11 mouse cellular contexts compared by ENCODE assay signal in genomic region chr16:44510521-44511213, GRCm38 (mm10). TPM values are rescaled to one million over a fixed set of nuclear protein-coding genes. Genes with fewer than 3 reads are reported as not detected.
DNase-seq lines count a peak whose midpoint lies in the region; ATAC-seq and TF ChIP-seq lines count a peak whose summit lies in the region.
"Had no signal": no experiment of that assay in that cellular context is flagged by ENCODE, and none has a peak within 500 bp of the region (broad histone marks: within the 10 kb centered on the region; RNA-seq: fewer than 3 reads in every experiment).

No protein-coding gene starts in this region.

- H3K4me3 ChIP-seq in cerebellum, adult 2 months (replicated peaks; ENCODE audit: insufficient read depth, low read depth, low read length): no peak overlapping the region
- H3K4me3 ChIP-seq in hindbrain, embryonic 16.5 days (ENCODE audit: low read length): no peak overlapping the region
- no peak overlapping the region for H3K4me3 ChIP-seq in hindbrain, embryonic 10.5 days
- H3K4me3 ChIP-seq in neural tube, embryonic 13.5 days: no peak overlapping the region
- H3K4me3 ChIP-seq in midbrain, embryonic 16.5 days (ENCODE audit: low read depth, low read length): no peak overlapping the region

- no peaks in the 10 kb centered on the region for H3K27me3 ChIP-seq in cerebellum, adult 2 months (ENCODE audit: control insufficient read depth, insufficient read depth, low read length)
- H3K27me3 ChIP-seq in hindbrain, embryonic 16.5 days (replicated peaks; ENCODE audit: control insufficient read depth, insufficient read depth, low read length): no peaks in the 10 kb centered on the region
- H3K27me3 ChIP-seq in hindbrain, embryonic 10.5 days (ENCODE audit: insufficient read depth, poor library complexity, severe bottlenecking): no peaks in the 10 kb centered on the region
- no peaks in the 10 kb centered on the region for H3K27me3 ChIP-seq in neural tube, embryonic 13.5 days
- no peaks in the 10 kb centered on the region for H3K27me3 ChIP-seq in midbrain, embryonic 16.5 days (ENCODE audit: control insufficient read depth, insufficient read depth, low read depth, low read length)

- no peak overlapping the region for H3K4me2 ChIP-seq in hindbrain, embryonic 16.5 days (ENCODE audit: low read length)
- H3K4me2 ChIP-seq in neural tube, embryonic 13.5 days: no peak overlapping the region
- no peak overlapping the region for H3K4me2 ChIP-seq in midbrain, embryonic 16.5 days (ENCODE audit: low read length)

- DNase-seq in cerebellum, adult 2 months: no peak
- no peak for DNase-seq in cerebellum, adult 11-12 months
- no peak for DNase-seq in hindbrain, embryonic 10.5 days (ENCODE audit: low spot score)
- DNase-seq in neural tube, embryonic 10.5 days (ENCODE audit: extremely low spot score, low spot score): no peak
- DNase-seq: heart, adult 11 months; kidney, postnatal 25 days had no signal

- no peaks in the 10 kb centered on the region for H3K9me3 ChIP-seq in hindbrain, embryonic 16.5 days (ENCODE audit: control insufficient read depth, low read length)
- H3K9me3 ChIP-seq in hindbrain, embryonic 10.5 days: no peaks in the 10 kb centered on the region
- no peaks in the 10 kb centered on the region for H3K9me3 ChIP-seq in neural tube, embryonic 13.5 days
- H3K9me3 ChIP-seq in midbrain, embryonic 16.5 days (replicated peaks; ENCODE audit: control insufficient read depth, low read length, poor library complexity, severe bottlenecking): no peaks in the 10 kb centered on the region

- 0 out of 2 replicates have a peak overlapping the region, but pooled peaks have one; percentile 10 for H3K9ac ChIP-seq in hindbrain, embryonic 16.5 days (ENCODE audit: low read depth, low read length)
- no peak overlapping the region for H3K9ac ChIP-seq in neural tube, embryonic 13.5 days
- H3K9ac ChIP-seq in midbrain, embryonic 16.5 days (ENCODE audit: low read depth, low read length): no peak overlapping the region

- H3K27ac ChIP-seq in cerebellum, adult 2 months (ENCODE audit: insufficient read depth, low read length): peak overlapping the region; percentile 14
- H3K27ac ChIP-seq in hindbrain, embryonic 16.5 days (ENCODE audit: low read depth, low read length): peak overlapping the region; percentile 27
- no peak overlapping the region for H3K27ac ChIP-seq in hindbrain, embryonic 10.5 days
- H3K27ac ChIP-seq in neural tube, embryonic 13.5 days (replicated peaks): 0 out of 2 replicates have a peak overlapping the region, but pooled peaks have one; percentile 11
- 0 out of 2 replicates have a peak overlapping the region, but pooled peaks have one; percentile 5 for H3K27ac ChIP-seq in midbrain, embryonic 16.5 days (ENCODE audit: low read length)

- TF ChIP-seq CTCF in cerebellum, adult 2 months (IDR thresholded peaks at IDR 0.05; ENCODE audit: borderline replicate concordance, insufficient read depth, low read depth, low read length): no peak

- no peak; the same call in 1 of the 2 replicates for ATAC-seq in hindbrain, embryonic 16.5 days
- ATAC-seq in neural tube, embryonic 13.5 days (ENCODE audit: low read depth): no peak
- no peak for ATAC-seq in midbrain, embryonic 16.5 days
- no peak for ATAC-seq in monocyte, adult 5-6 weeks (replicated peaks; ENCODE audit: insufficient number of reproducible peaks, low FRiP score, low TSS enrichment, poor library complexity, severe bottlenecking)

- no peak for TF ChIP-seq POLR2A in cerebellum, adult 2 months (IDR thresholded peaks at IDR 0.05; ENCODE audit: borderline replicate concordance, insufficient read depth, low read length)

- no peaks in the 10 kb centered on the region for H3K36me3 ChIP-seq in hindbrain, embryonic 16.5 days (ENCODE audit: control insufficient read depth, insufficient read depth, low read length)
- H3K36me3 ChIP-seq in hindbrain, embryonic 10.5 days: peaks cover 99% of the 10 kb centered on the region
- H3K36me3 ChIP-seq in neural tube, embryonic 13.5 days: peaks cover 16% of the 10 kb centered on the region
- H3K36me3 ChIP-seq in midbrain, embryonic 16.5 days (ENCODE audit: control insufficient read depth, insufficient read depth, low read length): no peaks in the 10 kb centered on the region

- 41% methylated on average over 13 of the region's 13 CpGs for WGBS in cerebellum, adult 2 months
- WGBS in hindbrain, embryonic 16.5 days: 67% methylated on average over 13 of the region's 13 CpGs
- 85% methylated on average over 13 of the region's 13 CpGs for WGBS in hindbrain, embryonic 10.5 days
- 82% methylated on average over 13 of the region's 13 CpGs for WGBS in neural tube, embryonic 13.5 days
- 68% methylated on average over 13 of the region's 13 CpGs for WGBS in midbrain, embryonic 16.5 days

- H3K4me1 ChIP-seq in cerebellum, adult 2 months (ENCODE audit: control insufficient read depth, insufficient read depth, low read length): peaks cover 25% of the 10 kb centered on the region
- H3K4me1 ChIP-seq in hindbrain, embryonic 16.5 days (ENCODE audit: control insufficient read depth, insufficient read depth, low read depth, low read length): peaks cover 10% of the 10 kb centered on the region
- H3K4me1 ChIP-seq in hindbrain, embryonic 10.5 days (replicated peaks): peaks cover 18% of the 10 kb centered on the region
- peaks cover 16% of the 10 kb centered on the region for H3K4me1 ChIP-seq in neural tube, embryonic 13.5 days (replicated peaks)
- H3K4me1 ChIP-seq in midbrain, embryonic 16.5 days (ENCODE audit: control insufficient read depth, insufficient read depth, low read length): 0 out of 2 replicates have a peak, but pooled peaks cover 2% of the 10 kb centered on the region

RNA-seq across cellular contexts. Expression of gene Boc, which starts 48.0 kb away (rescaled TPM):
- polyA plus RNA-seq in cerebellum, adult 2 months (2012; rRNA removed): 37.9 and 43.6 TPM in 2 replicates
- polyA plus RNA-seq in hindbrain, embryonic 16.5 days (2015; fragmentation: Nextera tagmentation; extraction: Ambion mirVana): 12.1 and 16.4 TPM in 2 replicates
- polyA plus RNA-seq in hindbrain, embryonic 10.5 days (2016; fragmentation: Nextera tagmentation; extraction: Ambion mirVana): 36.0 and 43.9 TPM in 2 replicates
- 11.5 and 14.4 TPM in 2 replicates for polyA plus RNA-seq in neural tube, embryonic 13.5 days (2015; fragmentation: Nextera tagmentation; extraction: Ambion mirVana)
- 7.3 and 10.5 TPM in 2 replicates for polyA plus RNA-seq in midbrain, embryonic 16.5 days (2015; fragmentation: Nextera tagmentation; extraction: Ambion mirVana)
- total RNA-seq in monocyte, adult 5-6 weeks (2017): not detected in 3 replicates
- total RNA-seq: neutrophil, adult 5-6 weeks had no signal
